Mouse (Mus musculus) myocyte (in vitro differentiated cells): ENCODE measurements around the gene Krt39.

ENCODE experiments used
- MAX ChIP-seq: IDR thresholded peaks from one replicate; pipeline ENCODE4 v1.6.1; 2011; ENCODE audit warnings: low read depth, mild to moderate bottlenecking, control low read depth
- POLR2A ChIP-seq: IDR thresholded peaks from one replicate; pipeline ENCODE4 v1.6.1; 2011; ENCODE audit warnings: low read depth, mild to moderate bottlenecking, control low read depth, moderate library complexity; ENCODE audit not compliant: insufficient read length
- SRF ChIP-seq: IDR thresholded peaks from one replicate; pipeline ENCODE4 v1.6.1; 2011; ENCODE audit warnings: low read depth; ENCODE audit not compliant: control insufficient read depth, insufficient read length

DNA sequence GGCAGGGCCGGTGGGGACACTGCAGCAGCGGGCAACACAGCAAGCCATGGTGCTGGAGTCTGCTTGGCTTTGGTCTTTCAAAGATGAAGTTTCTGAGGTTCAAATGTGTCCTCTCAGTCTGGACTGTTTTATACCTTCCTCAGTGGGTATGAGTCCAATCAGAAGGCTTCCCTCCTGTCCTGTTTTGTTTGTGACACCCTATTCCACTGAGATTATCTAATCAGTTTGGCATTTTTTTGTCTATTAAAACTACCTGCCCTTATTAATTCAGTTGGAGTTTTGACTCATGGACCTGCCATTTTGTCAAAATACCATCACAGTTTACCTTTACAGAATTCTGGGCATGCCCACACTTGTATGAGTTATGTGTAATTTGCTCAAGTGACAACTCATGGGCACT, 35.6 kb upstream of the Krt39 start, which contains the start of gene Krtap3-2:
- no peak for TF ChIP-seq POLR2A
- no peak for TF ChIP-seq MAX
- no peak for TF ChIP-seq SRF
